Mouse (Mus musculus) ES-Bruce4 (cell line): ENCODE data around the gene Cog5. TPM values are rescaled to one million over a fixed set of nuclear protein-coding genes. Genes with fewer than 3 reads are reported as not detected.

ENCODE experiments used
- H3K27ac ChIP-seq: 2 replicates; pipeline ENCODE4 v1.5.1; 2012; ENCODE audit warnings: low read length, inconsistent platforms; ENCODE audit not compliant: insufficient read depth
- H3K27me3 ChIP-seq: 2 replicates; pipeline ENCODE4 v1.6.1; 2012; ENCODE audit warnings: mild to moderate bottlenecking, low read length, inconsistent platforms; ENCODE audit not compliant: control insufficient read depth, poor library complexity, insufficient read depth, severe bottlenecking
- H3K36me3 ChIP-seq: 2 replicates; pipeline ENCODE4 v1.6.1; 2012; ENCODE audit warnings: inconsistent platforms, mild to moderate bottlenecking, low read length, moderate library complexity; ENCODE audit not compliant: control insufficient read depth, poor library complexity, insufficient read depth, severe bottlenecking
- H3K4me1 ChIP-seq: one replicate; pipeline ENCODE4 v1.8.1; 2011; ENCODE audit warnings: low read length; ENCODE audit not compliant: control insufficient read depth, insufficient read depth
- H3K4me3 ChIP-seq: 2 replicates; pipeline ENCODE4 v1.5.1; 2011; ENCODE audit warnings: low read depth, mild to moderate bottlenecking, low read length
- H3K9ac ChIP-seq: 2 replicates; pipeline ENCODE4 v1.6.1; 2012; ENCODE audit warnings: low read depth, mild to moderate bottlenecking, inconsistent platforms; ENCODE audit not compliant: poor library complexity, severe bottlenecking
- H3K9me3 ChIP-seq: replicated peaks from 2 replicates; pipeline ENCODE4 v1.6.1; 2012; ENCODE audit warnings: mild to moderate bottlenecking, low read length, inconsistent platforms; ENCODE audit not compliant: control insufficient read depth, poor library complexity, insufficient read depth, severe bottlenecking
- CTCF ChIP-seq: IDR thresholded peaks from one replicate; pipeline ENCODE4 v1.8.1; 2011; ENCODE audit warnings: low read depth, low read length
- EP300 ChIP-seq: IDR thresholded peaks from 2 replicates; pipeline ENCODE4 v1.6.1; 2011; ENCODE audit warnings: low read depth, low read length; ENCODE audit not compliant: insufficient read depth
- POLR2A ChIP-seq: IDR thresholded peaks from one replicate; pipeline ENCODE4 v1.8.1; 2011; ENCODE audit warnings: low read length; ENCODE audit not compliant: insufficient read depth
- polyA plus RNA-seq: library from polyadenylated mRNA; stranded (reverse); fragments of >200 nt; gene quantifications from 2 replicates; pipeline ENCODE4 v1.2.4, GENCODE M21; 2011; ENCODE audit warnings: low read depth; ENCODE audit not compliant: missing spikeins, insufficient read depth, insufficient read length

Cog5 gene
- polyA plus RNA-seq, 1 experiment, result 50.6 TPM

- Histone ChIP-seq H3K27ac (no peak within 1 kb of the TSS), H3K9ac (no peak within 1 kb of the TSS), H3K27me3 (no peaks in the 10 kb centered on the region), H3K36me3 (no peaks in the 10 kb centered on the region), H3K4me3 (no peak within 1 kb of the TSS), H3K4me1 (no peaks in the 10 kb centered on the region), H3K9me3 (no peaks in the 10 kb centered on the region)
- no peak for TF ChIP-seq CTCF
- TF ChIP-seq EP300, result no peak
Observed at GRCm38 (mm10) chr12:31713600-31713999, 58.9 kb downstream of the Cog5 start, which contains the start of gene Gpr22. TSS of gene Gpr22 (minus strand) at chr12:31713947.

- no peak for TF ChIP-seq POLR2A
- TF ChIP-seq CTCF, result no peak
- TF ChIP-seq EP300, result no peak
- Histone ChIP-seq H3K4me3 (no peak overlapping the region), H3K4me1 (no peaks in the 10 kb centered on the region), H3K9ac (no peak overlapping the region), H3K27ac (no peak overlapping the region), H3K27me3 (no peaks in the 10 kb centered on the region), H3K9me3 (no peaks in the 10 kb centered on the region), H3K36me3 (no peaks in the 10 kb centered on the region)
Observed at GRCm38 (mm10) chr12:31714070-31714469, 59.4 kb downstream of the Cog5 start.

- Histone ChIP-seq H3K9ac (no peak overlapping the region), H3K27ac (peak overlapping the region; percentile 28; the same call in 1 of the 2 replicates), H3K4me3 (no peak overlapping the region), H3K4me1 (no peaks in the 10 kb centered on the region), H3K27me3 (no peaks in the 10 kb centered on the region), H3K36me3 (no peaks in the 10 kb centered on the region), H3K9me3 (no peaks in the 10 kb centered on the region)
- TF ChIP-seq POLR2A (no peak), CTCF (peak; percentile 48), EP300 (no peak)
Observed at GRCm38 (mm10) chr12:31719586-31720275, 65.1 kb downstream of the Cog5 start.

GRCm38 (mm10) chr12:31724576-31724975 is 69.9 kb downstream of the Cog5 start:
- Histone ChIP-seq H3K27ac (peak overlapping the region; percentile 48; the same call in 1 of the 2 replicates), H3K27me3 (no peaks in the 10 kb centered on the region), H3K4me1 (no peaks in the 10 kb centered on the region), H3K4me3 (no peak overlapping the region), H3K9ac (no peak overlapping the region), H3K36me3 (no peaks in the 10 kb centered on the region), H3K9me3 (no peaks in the 10 kb centered on the region)
- no peak for TF ChIP-seq EP300
- TF ChIP-seq POLR2A, result no peak
- TF ChIP-seq CTCF, result no peak

- no peak overlapping the region for H3K4me3 ChIP-seq
- peak overlapping the region; percentile 68 for H3K27ac ChIP-seq
- H3K4me1 ChIP-seq, result no peaks in the 10 kb centered on the region
- H3K36me3 ChIP-seq, result no peaks in the 10 kb centered on the region
- H3K9ac ChIP-seq, result no peak overlapping the region
- H3K9me3 ChIP-seq, result no peaks in the 10 kb centered on the region
- H3K27me3 ChIP-seq, result no peaks in the 10 kb centered on the region
- TF ChIP-seq CTCF (no peak), EP300 (peak; percentile 52; the same call in 1 of the 2 replicates), POLR2A (no peak)
Observed at GRCm38 (mm10) chr12:31725511-31726275, 71.0 kb downstream of the Cog5 start.

GRCm38 (mm10) chr12:31726707-31727106 is 72.0 kb downstream of the Cog5 start:
- Histone ChIP-seq H3K9ac (no peak overlapping the region), H3K27me3 (no peaks in the 10 kb centered on the region), H3K4me3 (no peak overlapping the region), H3K27ac (peak overlapping the region; percentile 98), H3K4me1 (no peaks in the 10 kb centered on the region), H3K9me3 (no peaks in the 10 kb centered on the region), H3K36me3 (no peaks in the 10 kb centered on the region)
- TF ChIP-seq CTCF (no peak), EP300 (peak; percentile 83)
